Mouse (Mus musculus): ENCODE results near the gene Uhrf2.

DNA sequence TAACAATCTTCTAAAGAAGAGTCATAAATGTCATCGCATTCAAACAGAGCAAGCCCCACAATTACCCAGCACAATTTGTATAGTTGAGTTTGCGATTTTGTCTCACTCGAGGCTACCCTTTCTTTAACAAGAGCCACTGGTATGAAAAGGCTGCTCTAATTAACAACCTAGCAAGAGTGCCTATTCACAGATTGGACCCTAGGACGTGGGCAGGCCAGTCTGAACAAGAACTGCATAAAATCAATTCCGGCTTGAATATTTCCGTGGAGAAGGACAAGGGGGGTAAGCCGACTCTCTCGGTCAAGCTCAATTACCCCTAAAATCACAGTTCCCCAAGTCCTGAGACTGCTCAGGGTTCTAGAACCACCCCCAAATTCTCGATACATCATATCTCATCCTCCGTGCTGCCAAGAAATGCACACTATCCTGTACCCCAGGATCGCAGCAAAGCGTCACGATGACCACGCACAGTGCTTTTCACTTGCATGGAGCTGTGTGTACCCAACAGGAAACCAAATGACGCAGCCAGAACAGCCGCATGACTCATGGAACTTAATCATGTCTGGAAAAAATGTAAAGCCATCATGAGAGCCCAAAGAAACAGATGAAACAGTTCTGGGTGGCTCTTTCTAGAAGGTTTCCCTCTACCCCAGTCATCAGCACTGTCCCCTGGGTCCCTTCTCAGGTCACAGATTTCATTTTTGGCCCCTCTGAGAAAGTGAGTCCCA is 82.8 kb downstream of the Uhrf2 start:
- TF ChIP-seq CTCF (IDR thresholded peaks at IDR 0.05; ENCODE audit: borderline replicate concordance, insufficient read depth, low read length) (no peak), POLR2A (IDR thresholded peaks at IDR 0.05; ENCODE audit: low read depth, low read length) (no peak)
